Mouse (Mus musculus): ENCODE measurements at regions not wholly inside any gene's neighbourhood (a gene's known extent, or its start where the extent isn't known, plus 50 kb on each side); places are given as distances from the start of the nearest gene placed in this dataset.

- DNase-seq (ENCODE audit: low spot score in 2 of 2) = no peak
Observed at GRCm38 (mm10) chr11:113091901-113092568, 310.0 kb downstream of the Sox9 start.

- DNase-seq (ENCODE audit: low spot score in 2 of 2) = no peak
Observed at GRCm38 (mm10) chr11:113093895-113094445, 311.9 kb downstream of the Sox9 start.

DNA sequence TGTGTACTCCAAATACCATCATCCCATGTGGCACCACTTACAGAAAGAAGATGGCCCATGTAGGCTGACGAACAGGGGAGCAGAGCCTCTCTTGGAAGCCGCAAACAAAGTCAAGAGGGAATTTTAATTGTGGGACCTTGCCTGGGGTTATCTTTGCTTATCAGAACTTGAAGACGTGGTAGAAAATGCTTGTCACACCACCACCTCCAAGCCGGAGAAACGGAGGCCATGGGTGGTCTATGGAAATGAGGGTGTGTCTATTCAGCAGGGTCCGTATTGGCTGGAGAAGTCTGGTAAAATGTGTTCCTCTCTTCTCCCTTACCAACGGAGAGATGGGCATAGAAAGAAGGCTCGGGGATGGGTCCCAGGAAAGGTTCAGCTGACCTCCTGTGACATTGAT is 313.6 kb downstream of the Sox9 start:
- no peak for DNase-seq (ENCODE audit: low spot score in 2 of 2)

- DNase-seq (ENCODE audit: low spot score in 2 of 2) = no peak
Observed at GRCm38 (mm10) chr11:113096209-113096608, 314.2 kb downstream of the Sox9 start.

DNA sequence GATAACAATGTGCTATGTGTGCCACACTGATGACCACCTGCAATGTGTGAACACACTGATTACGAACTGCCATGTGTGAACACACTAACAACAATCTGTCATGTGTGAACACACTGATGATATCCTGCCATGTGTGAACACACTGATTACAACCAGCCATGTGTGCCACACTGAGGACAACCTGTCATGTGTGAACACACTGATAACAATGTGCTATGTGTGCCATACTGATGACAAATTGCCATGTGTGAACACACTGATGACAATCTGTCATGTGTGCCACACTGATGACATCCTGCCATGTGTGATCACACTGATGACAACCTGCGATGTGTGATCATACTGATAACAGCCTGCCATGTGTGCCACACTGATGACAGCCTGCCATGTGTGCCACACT is 316.3 kb downstream of the Sox9 start:
- no peak for DNase-seq (ENCODE audit: low spot score in 2 of 2)

GRCm38 (mm10) chr11:113100800-113101199 is 318.8 kb downstream of the Sox9 start:
- no peak for DNase-seq (ENCODE audit: low spot score in 2 of 2)

DNA sequence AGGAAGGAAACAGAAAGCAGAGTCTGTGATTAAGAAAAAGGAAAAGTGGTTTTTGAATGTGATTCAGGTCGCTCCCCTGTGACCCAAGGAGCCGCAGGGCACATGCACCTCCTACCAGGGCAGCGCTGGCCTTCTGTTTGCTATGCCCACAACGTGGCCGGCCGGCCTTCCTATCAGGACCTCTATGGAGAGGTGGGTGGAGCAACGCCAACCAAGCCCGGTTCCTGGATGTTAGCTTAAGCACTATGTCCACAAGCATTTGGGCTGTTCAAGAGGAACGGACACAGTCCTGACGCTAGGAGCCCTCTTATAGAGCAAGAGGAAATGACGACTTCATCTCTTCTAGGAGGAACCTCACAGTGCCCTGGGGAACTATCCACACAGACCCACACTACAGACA is 319.5 kb downstream of the Sox9 start:
- no peak for DNase-seq (ENCODE audit: low spot score in 2 of 2)

DNA sequence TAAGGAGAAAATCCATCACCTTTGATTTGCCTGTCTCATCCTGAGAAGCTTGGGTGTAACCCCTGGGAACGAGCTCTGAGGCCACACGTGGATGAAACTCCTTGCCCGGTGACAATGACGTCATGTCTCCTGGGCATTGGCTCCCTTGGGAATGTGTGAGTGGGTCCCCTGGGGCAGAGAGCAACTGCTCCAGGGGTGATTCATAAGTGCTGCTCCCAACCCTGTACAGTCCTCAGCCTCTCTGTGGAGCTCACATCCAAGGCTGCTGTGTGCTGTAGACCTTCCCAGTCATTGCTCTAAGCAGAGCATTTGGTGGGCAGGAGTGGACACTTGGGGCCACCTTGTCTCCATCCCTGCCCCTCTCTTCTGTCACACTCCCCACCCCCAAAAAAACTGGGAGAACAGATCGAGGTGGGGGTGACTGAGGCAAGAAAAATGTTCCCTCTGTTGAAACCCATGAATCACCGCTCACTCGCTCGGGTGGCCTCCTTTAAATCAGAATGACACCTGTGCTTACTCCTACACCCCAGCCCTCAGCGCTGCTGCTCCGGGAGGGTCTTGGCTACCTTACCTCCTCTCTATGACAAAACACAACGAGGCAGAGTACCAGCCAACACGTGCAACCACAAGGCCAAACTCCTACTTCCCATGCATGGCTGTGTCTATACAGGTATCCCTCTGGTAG is 321.3 kb downstream of the Sox9 start:
- no peak for DNase-seq (ENCODE audit: low spot score in 2 of 2)

GRCm38 (mm10) chr11:113105371-113105770 is 323.3 kb downstream of the Sox9 start:
- DNase-seq (ENCODE audit: low spot score in 2 of 2) = no peak

- no peak for DNase-seq (ENCODE audit: low spot score in 2 of 2)
Observed at GRCm38 (mm10) chr11:113107205-113107844, 325.3 kb downstream of the Sox9 start.

DNA sequence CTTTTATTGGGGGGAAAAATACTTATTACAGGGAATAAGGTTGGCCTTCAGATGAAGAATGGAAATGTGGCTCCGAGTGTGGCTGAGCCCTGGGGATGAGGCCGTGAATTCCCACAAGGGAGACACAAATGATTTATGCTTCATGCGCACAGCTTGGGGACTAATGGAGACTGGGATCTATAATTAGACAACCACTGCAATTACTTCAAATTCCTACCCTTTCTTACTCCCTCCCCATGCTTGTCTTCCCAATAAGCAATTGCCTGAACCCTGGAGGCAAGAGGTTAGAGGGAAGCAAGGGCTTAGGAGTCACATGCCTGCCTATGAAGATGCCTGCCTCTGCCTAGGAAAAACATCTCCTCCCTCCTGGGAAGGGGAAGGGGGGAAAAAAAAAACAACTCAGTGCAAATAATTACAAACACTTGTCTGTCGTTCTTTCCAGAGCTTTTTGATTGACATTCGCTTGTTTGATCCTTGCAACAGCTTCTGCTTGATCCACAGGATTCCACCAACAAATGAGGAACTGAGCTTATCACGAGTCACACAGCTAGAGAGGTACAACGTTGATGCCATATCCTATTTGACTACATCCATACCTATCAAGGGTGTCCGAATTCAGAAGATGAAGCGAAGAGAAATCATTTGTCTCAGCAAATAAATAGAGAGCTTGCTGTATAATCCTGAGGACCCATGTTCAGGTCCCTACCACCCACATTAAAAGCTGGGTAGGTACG is 326.1 kb downstream of the Sox9 start:
- DNase-seq (ENCODE audit: low spot score in 2 of 2) = no peak

DNA sequence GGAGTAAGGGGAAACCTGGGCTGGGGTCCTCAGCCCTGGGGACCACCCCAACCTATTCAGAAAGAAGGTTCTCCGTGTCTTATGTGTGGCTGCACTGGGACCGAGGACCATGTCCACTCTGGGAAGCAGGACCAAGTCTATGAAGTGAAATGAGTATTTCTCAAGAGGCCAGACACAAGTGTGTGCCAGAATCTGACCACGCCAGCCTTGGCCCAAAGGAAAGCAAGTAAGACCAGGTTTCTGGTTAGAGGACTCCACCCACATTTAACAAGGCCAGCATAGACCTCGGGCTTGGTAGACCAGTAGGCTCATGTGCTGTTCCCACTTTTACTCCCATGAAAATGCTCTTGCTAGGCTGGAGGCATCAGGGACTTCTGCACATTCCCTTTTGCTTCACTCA is 327.1 kb downstream of the Sox9 start:
- no peak for DNase-seq (ENCODE audit: low spot score in 2 of 2)

DNA sequence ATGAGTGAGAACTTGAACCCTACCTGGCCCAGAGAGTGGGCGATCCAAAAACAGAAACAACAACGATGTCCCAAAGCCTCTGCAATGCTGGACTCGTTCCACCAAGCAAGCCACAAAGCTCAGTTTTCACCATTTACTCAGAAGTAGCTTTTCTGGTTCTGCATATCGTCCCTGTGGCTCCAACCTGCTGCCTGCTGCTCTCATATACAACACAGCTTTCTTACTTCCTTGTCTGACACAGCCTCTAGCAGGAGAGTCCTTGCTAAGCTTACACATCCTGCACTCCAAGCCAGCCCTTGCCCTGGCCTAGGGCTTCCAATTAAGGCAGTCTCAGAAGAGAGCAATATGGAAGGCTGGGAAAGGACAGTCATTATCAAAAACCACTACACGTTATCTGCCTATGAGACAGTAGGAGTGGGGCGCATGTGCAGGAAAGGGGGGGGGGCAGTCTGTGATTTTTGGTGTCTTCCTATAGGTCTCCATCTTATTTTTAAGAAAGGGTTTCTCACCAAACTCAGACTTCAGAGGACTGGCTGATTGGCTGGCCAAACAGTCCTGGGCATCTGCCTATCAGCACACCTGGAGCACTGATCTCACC is 331.3 kb downstream of the Sox9 start:
- no peak for DNase-seq (ENCODE audit: low spot score in 2 of 2)

GRCm38 (mm10) chr11:113117179-113117898 is 335.3 kb downstream of the Sox9 start:
- DNase-seq (ENCODE audit: low spot score in 2 of 2) = no peak

DNA sequence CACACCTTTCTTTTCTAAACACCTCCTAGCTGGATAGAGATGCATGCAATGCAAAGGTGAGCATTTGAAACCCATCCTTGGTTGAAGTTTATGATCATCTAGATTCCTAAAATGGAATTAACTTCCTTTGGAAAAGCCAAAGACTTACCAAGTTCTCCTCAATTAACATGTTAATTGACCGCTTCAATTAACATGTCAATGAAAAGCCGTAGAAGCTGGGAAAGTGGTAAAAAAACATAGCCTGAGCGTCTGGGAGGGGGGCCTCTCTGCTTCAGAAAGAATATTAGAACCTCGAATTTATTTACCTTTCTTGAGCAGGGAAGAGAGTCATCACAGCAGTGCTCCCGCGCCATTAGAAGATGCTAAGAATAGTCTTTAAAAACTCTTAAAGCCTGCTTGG is 338.5 kb downstream of the Sox9 start:
- DNase-seq (ENCODE audit: low spot score in 2 of 2) = no peak

GRCm38 (mm10) chr11:113121307-113121706 is 339.3 kb downstream of the Sox9 start:
- no peak for DNase-seq (ENCODE audit: low spot score in 2 of 2)

GRCm38 (mm10) chr11:113122137-113122536 is 340.1 kb downstream of the Sox9 start:
- DNase-seq (ENCODE audit: low spot score in 2 of 2) = no peak

GRCm38 (mm10) chr11:113122964-113123363 is 340.9 kb downstream of the Sox9 start:
- no peak for DNase-seq (ENCODE audit: low spot score in 2 of 2)

DNA sequence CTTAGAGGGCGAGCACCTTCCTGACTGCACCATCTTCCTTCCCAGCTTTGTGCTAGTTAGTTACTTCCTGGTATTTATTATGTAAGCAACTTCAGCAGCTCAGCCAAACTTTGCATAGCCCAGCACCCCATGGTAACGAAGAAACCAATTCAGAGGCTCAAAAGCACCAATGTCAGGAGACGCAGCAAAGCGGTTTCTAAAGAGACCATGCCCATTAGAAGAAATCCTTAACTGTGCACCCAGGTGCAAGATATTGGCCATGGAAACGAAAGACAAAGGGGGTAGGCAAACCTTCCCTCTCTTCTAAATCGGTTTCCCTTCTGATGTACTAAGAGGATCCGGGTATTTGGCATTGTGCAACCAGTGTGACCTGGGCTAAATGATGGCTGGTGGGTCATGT is 343.8 kb downstream of the Sox9 start:
- DNase-seq (ENCODE audit: low spot score in 2 of 2) = no peak

DNA sequence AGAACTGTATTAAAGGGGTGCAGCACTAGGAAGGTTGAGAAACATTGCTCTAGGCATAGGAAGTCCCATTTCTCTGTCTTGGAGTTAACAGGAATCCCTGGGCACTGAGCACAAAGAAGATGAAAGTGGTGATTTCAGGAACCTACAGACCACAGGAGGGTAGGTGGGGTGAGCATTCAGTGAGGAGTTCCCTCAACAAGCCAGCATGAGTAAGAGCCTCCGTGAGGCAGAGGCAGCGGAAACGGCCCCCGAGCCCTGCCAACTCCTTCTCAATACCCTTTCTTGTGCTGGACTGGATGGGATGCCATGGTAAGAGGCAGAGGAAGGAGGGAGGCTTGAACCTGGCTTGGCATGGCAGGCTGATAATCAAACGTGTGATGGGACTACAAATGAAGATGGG is 347.2 kb downstream of the Sox9 start:
- DNase-seq (ENCODE audit: low spot score in 2 of 2) = no peak

DNA sequence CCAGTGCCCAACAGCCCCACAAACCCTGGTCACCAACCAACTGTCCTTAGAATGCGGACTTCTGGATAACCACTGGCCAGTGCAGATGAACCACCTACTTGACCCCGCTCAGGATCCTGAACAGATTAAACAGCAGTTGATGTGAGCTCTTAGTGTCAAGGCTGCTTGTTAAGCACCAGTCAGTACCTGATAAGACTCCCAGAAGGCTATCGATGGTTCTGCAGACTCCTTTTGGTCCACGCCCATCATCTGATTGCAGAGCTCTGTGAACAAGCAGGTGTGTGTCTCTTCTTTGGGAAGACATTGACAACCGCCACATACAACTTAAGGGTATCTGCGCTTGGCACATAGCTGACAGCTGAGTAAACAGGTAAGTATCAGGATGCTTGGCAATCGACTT is 348.0 kb downstream of the Sox9 start:
- DNase-seq (ENCODE audit: low spot score in 2 of 2) = no peak

Measured in spleen, postnatal 14 days (tissue).